In genomic region chr1:185644026-185644425, GRCm38 (mm10) we compare ENCODE assay signal across 25 mouse cellular contexts.
DNase-seq lines count a peak whose midpoint lies in the region; ATAC-seq lines count a peak whose summit lies in the region.
"Had no signal": no experiment of that assay in that cellular context is flagged by ENCODE, and none has a peak within 500 bp of the region (broad histone marks: within the 10 kb centered on the region; RNA-seq: fewer than 3 reads in every experiment).

No protein-coding gene starts in this region.

- H3K4me2 ChIP-seq in heart, embryonic 11.5 days: no peak overlapping the region
- no peak overlapping the region for H3K4me2 ChIP-seq in neural tube, embryonic 15.5 days
- H3K4me2 ChIP-seq: embryonic facial prominence, embryonic 12.5 days; forebrain, embryonic 13.5 days; heart, embryonic 12.5 days; hindbrain, embryonic 14.5 days; intestine, embryonic 15.5 days had no signal

- no peak overlapping the region for H3K9ac ChIP-seq in heart, embryonic 11.5 days (ENCODE audit: low read depth, low read length)
- no peak overlapping the region for H3K9ac ChIP-seq in neural tube, embryonic 15.5 days (replicated peaks)
- H3K9ac ChIP-seq: embryonic facial prominence, embryonic 12.5 days; forebrain, embryonic 13.5 days; forebrain, postnatal 0 days; heart, embryonic 12.5 days; hindbrain, embryonic 14.5 days; intestine, embryonic 15.5 days had no signal

- no peaks in the 10 kb centered on the region for H3K27me3 ChIP-seq in heart, embryonic 11.5 days (ENCODE audit: control insufficient read depth, insufficient read depth, low read length)
- H3K27me3 ChIP-seq in neural tube, embryonic 15.5 days (replicated peaks): no peaks in the 10 kb centered on the region
- H3K27me3 ChIP-seq: embryonic facial prominence, embryonic 12.5 days; forebrain, embryonic 13.5 days; heart, embryonic 12.5 days; intestine, embryonic 15.5 days; Patski had no signal

- ATAC-seq in heart, embryonic 11.5 days (replicated peaks; ENCODE audit: insufficient number of reproducible peaks, low FRiP score, low TSS enrichment): no peak
- no peak for ATAC-seq in neural tube, embryonic 15.5 days (ENCODE audit: low FRiP score)
- ATAC-seq: activated CD4-positive, CD25-positive, alpha-beta regulatory T cell, adult 4 months; CD4-positive, CD25-positive, alpha-beta regulatory T cell, adult 4 months; forebrain, embryonic 13.5 days; forebrain, postnatal 0 days; intestine, embryonic 15.5 days; Patski had no signal

- no peaks in the 10 kb centered on the region for H3K36me3 ChIP-seq in heart, embryonic 11.5 days (ENCODE audit: control insufficient read depth, insufficient read depth, low read length)
- no peaks in the 10 kb centered on the region for H3K36me3 ChIP-seq in neural tube, embryonic 15.5 days
- H3K36me3 ChIP-seq: embryonic facial prominence, embryonic 12.5 days; G1E; heart, embryonic 12.5 days; hindbrain, embryonic 10.5 days; intestine, embryonic 15.5 days had no signal

- H3K9me3 ChIP-seq in heart, embryonic 11.5 days (replicated peaks; ENCODE audit: control insufficient read depth, low read length): no peaks in the 10 kb centered on the region
- H3K9me3 ChIP-seq in neural tube, embryonic 15.5 days (replicated peaks): no peaks in the 10 kb centered on the region
- H3K9me3 ChIP-seq: embryonic facial prominence, embryonic 12.5 days; forebrain, embryonic 13.5 days; heart, embryonic 12.5 days; hindbrain, embryonic 10.5 days; intestine, embryonic 15.5 days had no signal

- peak; percentile 63 for DNase-seq in heart, adult 11 months
- peak; percentile 9 for DNase-seq in MN1 (ENCODE audit: low spot score)
- peak; percentile 18 for DNase-seq in forelimb bud, embryonic 11.5 days (ENCODE audit: low read depth, low spot score)
- peak; percentile 44 for DNase-seq in gastrocnemius, postnatal 25 days
- DNase-seq in testis, postnatal 14 days (ENCODE audit: low spot score): no peak
- no peak for DNase-seq in layer of hippocampus, postnatal 10 days (ENCODE audit: low spot score in 2 of 2)
- DNase-seq: adrenal gland, postnatal 14 days; B cell, adult 2 months; cerebellum, adult 11-12 months; cerebellum, adult 9-10 months; cerebellum, postnatal 25 days; forebrain, postnatal 0 days; heart, adult 2 months had no signal

- peaks cover 4% of the 10 kb centered on the region; the same call in 1 of the 2 replicates for H3K4me1 ChIP-seq in heart, embryonic 11.5 days (ENCODE audit: control insufficient read depth, insufficient read depth, low read length)
- H3K4me1 ChIP-seq in neural tube, embryonic 15.5 days: no peaks in the 10 kb centered on the region
- H3K4me1 ChIP-seq: embryonic facial prominence, embryonic 12.5 days; forebrain, embryonic 13.5 days; heart, embryonic 12.5 days; intestine, embryonic 15.5 days had no signal

- H3K27ac ChIP-seq in heart, embryonic 11.5 days (ENCODE audit: low read depth, low read length): no peak overlapping the region
- no peak overlapping the region for H3K27ac ChIP-seq in neural tube, embryonic 15.5 days (replicated peaks)
- H3K27ac ChIP-seq: embryonic facial prominence, embryonic 12.5 days; forebrain, embryonic 13.5 days; heart, adult 2 months; hindbrain, embryonic 10.5 days; hindbrain, embryonic 14.5 days; intestine, embryonic 15.5 days had no signal

- WGBS in heart, embryonic 11.5 days (ENCODE audit: insufficient replicate concordance): 59% methylated on average over 7 of the region's 7 CpGs
- 54% methylated on average over 7 of the region's 7 CpGs for WGBS in neural tube, embryonic 15.5 days

- H3K4me3 ChIP-seq in heart, embryonic 11.5 days (ENCODE audit: low read depth, low read length): no peak overlapping the region
- no peak overlapping the region for H3K4me3 ChIP-seq in neural tube, embryonic 15.5 days (replicated peaks)
- H3K4me3 ChIP-seq: embryonic facial prominence, embryonic 12.5 days; forebrain, embryonic 13.5 days; heart, adult 2 months; heart, embryonic 12.5 days; hindbrain, embryonic 10.5 days; intestine, embryonic 15.5 days had no signal

Comparison
In these comparisons a context has a peak if more than half of its experiments do, and no peak if none do; other contexts are left out.
1. DNase-seq: peak in heart, adult 11 months (single experiment), MN1 (single experiment), forelimb bud, embryonic 11.5 days (single experiment) and gastrocnemius, postnatal 25 days (single experiment); none in testis, postnatal 14 days (single experiment) and layer of hippocampus, postnatal 10 days (0 of 2).